Mouse (Mus musculus) C2C12 (cell line): ENCODE results near the gene Prss35.

Source experiments
- CEBPB ChIP-seq: IDR thresholded peaks from one replicate; pipeline ENCODE4 v1.6.1; 2011; ENCODE audit warnings: low read depth, mild to moderate bottlenecking, control low read depth, moderate library complexity
- CTCF ChIP-seq: IDR thresholded peaks from one replicate; pipeline ENCODE4 v1.5.1; 2011; ENCODE audit not compliant: control insufficient read depth, insufficient read depth, insufficient read length
- MAX ChIP-seq: IDR thresholded peaks from one replicate; pipeline ENCODE4 v1.6.1; 2011; ENCODE audit warnings: mild to moderate bottlenecking, control low read depth
- MYOD1 ChIP-seq: IDR thresholded peaks from one replicate; pipeline ENCODE4 v1.6.1; 2011; ENCODE audit warnings: low read depth; ENCODE audit not compliant: control insufficient read depth, insufficient read length
- MYOG ChIP-seq: IDR thresholded peaks from one replicate; pipeline ENCODE4 v1.6.1; 2011; ENCODE audit not compliant: control insufficient read depth, insufficient read length; ENCODE audit errors: extremely low read depth
- USF1 ChIP-seq: IDR thresholded peaks from one replicate; pipeline ENCODE4 v1.6.1; 2011; ENCODE audit warnings: low read depth, mild to moderate bottlenecking, control low read depth, moderate library complexity

DNA sequence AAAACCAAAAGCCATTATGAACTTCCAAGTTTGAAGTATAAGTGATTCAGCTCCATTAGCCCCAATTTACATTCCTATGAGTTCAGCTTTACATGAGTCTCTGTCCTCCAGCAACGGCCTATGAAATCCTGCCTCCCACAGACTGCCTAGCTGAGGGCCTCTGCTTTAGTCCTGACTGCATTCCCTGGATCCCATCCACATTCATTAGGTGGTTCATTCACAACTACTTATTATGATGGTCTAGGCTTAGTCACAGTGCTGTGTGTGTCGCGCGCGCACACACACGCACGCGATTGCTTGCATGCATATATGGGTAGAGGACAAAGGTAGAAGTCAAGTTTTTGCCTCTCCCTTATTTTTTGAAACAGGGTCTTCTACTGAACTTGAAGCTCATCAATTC is 4.6 kb upstream of the Prss35 start:
- TF ChIP-seq CTCF = no peak
- TF ChIP-seq CEBPB = no peak
- no peak for TF ChIP-seq MYOG
- no peak for TF ChIP-seq USF1
- TF ChIP-seq MAX = no peak
- TF ChIP-seq MYOD1 = no peak
